Mouse (Mus musculus) lung, adult 2 months (tissue): ENCODE data around the gene Tmem18.

Experiments used
- CTCF ChIP-seq: fragments of 200-500 bp; IDR thresholded peaks from 2 replicates; pipeline ENCODE4 v1.5.1; 2011; ENCODE audit warnings: mild to moderate bottlenecking, low read length, control low read depth; ENCODE audit not compliant: insufficient read depth
- POLR2A ChIP-seq: fragments of 200-500 bp; IDR thresholded peaks from 2 replicates; pipeline ENCODE4 v1.6.1; 2011; ENCODE audit warnings: low read depth, mild to moderate bottlenecking, control low read depth, low read length, borderline replicate concordance; ENCODE audit errors: extremely low read depth

DNA sequence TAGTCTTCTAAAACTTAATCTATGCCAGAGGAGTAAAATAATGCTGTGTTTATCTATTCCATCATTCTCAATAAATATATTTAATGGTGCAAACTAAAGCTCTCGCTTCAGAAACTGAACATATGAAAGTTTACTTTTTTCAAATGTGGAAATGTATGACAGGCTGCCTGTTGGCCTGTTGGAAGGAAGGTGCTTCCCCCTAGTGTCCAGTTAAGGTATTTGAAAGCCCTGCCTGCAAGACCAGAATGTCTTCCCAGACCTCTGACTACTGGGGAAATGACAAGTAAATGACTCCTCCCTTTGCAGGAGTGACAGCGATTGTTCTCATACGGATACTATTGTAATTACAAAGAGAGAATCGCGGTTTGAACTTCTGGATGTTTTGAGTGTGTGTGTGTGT lies 6.2 kb upstream of the Tmem18 start:
- TF ChIP-seq CTCF, result peak; percentile 67
- TF ChIP-seq POLR2A, result no peak
